Mouse (Mus musculus) adrenal gland, postnatal 0 days (tissue): ENCODE data around the gene Hist1h4f. TPM values are rescaled to one million over a fixed set of nuclear protein-coding genes. Genes with fewer than 3 reads are reported as not detected.

Source experiments
- microRNA-seq: library from miRNA; unstranded; fragments of <30 nt; microRNA quantifications from one replicate; pipeline ENCODE4, GENCODE M21; 2016; ENCODE audit warnings: borderline replicate concordance; ENCODE audit not compliant: insufficient number of aligned reads
- polyA plus RNA-seq: library from polyadenylated mRNA; unstranded; fragments of >200 nt; fragmentation: Nextera tagmentation; extraction: Ambion mirVana; gene quantifications from 2 replicates; pipeline ENCODE4 v1.2.1, GENCODE M21; 2015

Hist1h4f gene
- polyA plus RNA-seq, 1 experiment from 2014 or later, result not detected

Small RNA genes within 50 kb of the gene (microRNA-seq; reads per million reads assigned to microRNA genes)
- gene Gm44297, result not detected
- gene Gm44359, result not detected
- not detected for gene Gm44394
- gene n-TStga1, result not detected

Other genes starting within 250 kb of the Hist1h4f start
- 21.0 and 26.2 TPM in 2 replicates for gene Zfp322a, start 182.4 kb downstream of the Hist1h4f start, polyA plus RNA-seq
- 7.9 and 11.4 TPM in 2 replicates for gene Abt1, start 127.8 kb downstream of the Hist1h4f start, polyA plus RNA-seq
- 0.06 and 0.30 TPM in 2 replicates for gene Btn1a1, start 85.7 kb downstream of the Hist1h4f start, polyA plus RNA-seq
- gene Btn2a2, start 62.8 kb downstream of the Hist1h4f start, polyA plus RNA-seq, result 0.30 TPM in 1 of 2 replicates, not detected in the other
- gene Hist1h4h, start 20.6 kb downstream of the Hist1h4f start, polyA plus RNA-seq, result 11.5 and 11.7 TPM in 2 replicates
- 3.9 and 7.2 TPM in 2 replicates for gene Hist1h2af, start 17.7 kb downstream of the Hist1h4f start, polyA plus RNA-seq
- gene Hist1h3g, start 16.2 kb downstream of the Hist1h4f start, polyA plus RNA-seq, result 1.4 and 1.9 TPM in 2 replicates
- gene Hist1h2bh, start 8.3 kb downstream of the Hist1h4f start, polyA plus RNA-seq, result 0.24 and 0.48 TPM in 2 replicates
- gene Hist1h3f, start 7.6 kb downstream of the Hist1h4f start, polyA plus RNA-seq, result 0.75 and 0.84 TPM in 2 replicates
- 0.26 and 0.41 TPM in 2 replicates for gene Hist1h1d, start 1.6 kb upstream of the Hist1h4f start, polyA plus RNA-seq
- 3.7 and 4.0 TPM in 2 replicates for gene Hist1h3e, start 10.7 kb upstream of the Hist1h4f start, polyA plus RNA-seq
- gene Hist1h2ae, start 19.6 kb upstream of the Hist1h4f start, polyA plus RNA-seq, result 38.1 and 43.6 TPM in 2 replicates
- gene Hist1h2bg, start 19.7 kb upstream of the Hist1h4f start, polyA plus RNA-seq, result 2.6 and 5.2 TPM in 2 replicates
- gene Hist1h2bf, start 22.5 kb upstream of the Hist1h4f start, polyA plus RNA-seq, result 0.86 and 1.0 TPM in 2 replicates
- gene Hist1h2ad, start 22.7 kb upstream of the Hist1h4f start, polyA plus RNA-seq, result 0.74 and 1.1 TPM in 2 replicates
- gene Hist1h3d, start 24.1 kb upstream of the Hist1h4f start, polyA plus RNA-seq, result 1.9 and 2.4 TPM in 2 replicates
- gene Hist1h4d, start 29.9 kb upstream of the Hist1h4f start, polyA plus RNA-seq, result 48.4 and 56.4 TPM in 2 replicates
- gene Hist1h2be, start 69.5 kb upstream of the Hist1h4f start, polyA plus RNA-seq, result 1.3 and 1.7 TPM in 2 replicates
- gene Hist1h1e, start 70.9 kb upstream of the Hist1h4f start, polyA plus RNA-seq, result 13.4 and 14.3 TPM in 2 replicates
- gene Hist1h2ac, start 132.3 kb upstream of the Hist1h4f start, polyA plus RNA-seq, result 0.62 and 1.6 TPM in 2 replicates
- 173 and 221 TPM in 2 replicates for gene Hist1h2bc, start 132.6 kb upstream of the Hist1h4f start, polyA plus RNA-seq
- not detected in 2 replicates for gene Hist1h1t, start 144.2 kb upstream of the Hist1h4f start, polyA plus RNA-seq
- 3.9 and 5.8 TPM in 2 replicates for gene Hist1h4c, start 146.8 kb upstream of the Hist1h4f start, polyA plus RNA-seq
- 27.9 and 33.6 TPM in 2 replicates for gene Hfe, start 159.2 kb upstream of the Hist1h4f start, polyA plus RNA-seq
- gene Hist1h1c, start 187.2 kb upstream of the Hist1h4f start, polyA plus RNA-seq, result 137 and 180 TPM in 2 replicates
- gene Hist1h3c, start 194.0 kb upstream of the Hist1h4f start, polyA plus RNA-seq, result 1.2 and 1.4 TPM in 2 replicates
- 0.84 and 0.95 TPM in 2 replicates for gene Hist1h2bb, start 195.1 kb upstream of the Hist1h4f start, polyA plus RNA-seq
- 18.1 and 21.8 TPM in 2 replicates for gene Hist1h2ab, start 199.5 kb upstream of the Hist1h4f start, polyA plus RNA-seq
- gene Hist1h3b, start 200.6 kb upstream of the Hist1h4f start, polyA plus RNA-seq, result 2.5 and 3.1 TPM in 2 replicates
- gene Hist1h4b, start 205.4 kb upstream of the Hist1h4f start, polyA plus RNA-seq, result 0.50 and 1.1 TPM in 2 replicates
- gene Hist1h4a, start 209.6 kb upstream of the Hist1h4f start, polyA plus RNA-seq, result 0.52 TPM in 1 of 2 replicates, not detected in the other
- 1.1 and 1.8 TPM in 2 replicates for gene Hist1h3a, start 210.7 kb upstream of the Hist1h4f start, polyA plus RNA-seq
- 1.2 and 1.8 TPM in 2 replicates for gene Hist1h1a, start 212.0 kb upstream of the Hist1h4f start, polyA plus RNA-seq
- 0.12 TPM in 1 of 2 replicates, not detected in the other for gene Trim38, start 218.3 kb upstream of the Hist1h4f start, polyA plus RNA-seq